ENCODE assay signal across 14 mouse cellular contexts in the genomic region with DNA sequence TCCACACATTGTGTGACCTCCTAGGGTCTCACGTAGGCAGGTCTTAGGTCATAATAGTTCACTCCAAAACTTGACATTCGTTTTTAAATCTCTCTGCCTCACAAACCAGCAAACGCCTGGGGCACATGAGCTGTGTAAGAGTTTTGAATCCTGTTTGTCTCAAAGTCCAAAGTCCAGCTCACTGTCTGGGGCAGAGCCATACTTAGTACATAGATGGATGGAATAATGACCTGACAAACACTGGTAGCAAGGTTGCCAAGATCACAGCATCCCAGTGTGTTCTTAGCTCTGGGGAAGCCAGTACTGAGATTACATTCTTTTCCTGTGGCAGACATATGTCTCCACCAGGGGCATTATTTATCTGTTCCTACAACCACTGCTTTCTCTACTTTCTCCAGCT.
"Had no signal": no experiment of that assay in that cellular context is flagged by ENCODE, and none has a peak within 500 bp of the region (broad histone marks: within the 10 kb centered on the region; RNA-seq: fewer than 3 reads in every experiment).

No protein-coding gene starts in this region.

- H3K9me3 ChIP-seq: liver, embryonic 13.5 days; midbrain, embryonic 12.5 days had no signal

- H3K4me3 ChIP-seq: left cerebral cortex, adult 2 months; liver, embryonic 13.5 days; midbrain, embryonic 12.5 days had no signal

- ATAC-seq: inflammation-experienced regulatory T-cells, adult 6 months; intestine, embryonic 16.5 days; lung, postnatal 0 days; midbrain, embryonic 16.5 days had no signal

- H3K9ac ChIP-seq: liver, embryonic 13.5 days; lung, embryonic 14.5 days; midbrain, embryonic 12.5 days had no signal

- H3K27ac ChIP-seq: left cerebral cortex, adult 2 months; liver, embryonic 13.5 days; macrophage; midbrain, embryonic 12.5 days had no signal

- DNase-seq: kidney, adult 18-20 months; kidney, postnatal 25 days; layer of hippocampus, postnatal 36 days; liver, embryonic 13.5 days; lung, embryonic 14.5 days; thymus, adult 18-20 months; thymus, postnatal 36 days had no signal

- H3K4me2 ChIP-seq: liver, embryonic 13.5 days; lung, embryonic 14.5 days; midbrain, embryonic 12.5 days had no signal

- H3K4me1 ChIP-seq: liver, embryonic 13.5 days; midbrain, embryonic 12.5 days had no signal

- H3K36me3 ChIP-seq: liver, embryonic 13.5 days; midbrain, embryonic 12.5 days had no signal

- H3K27me3 ChIP-seq: liver, embryonic 13.5 days; midbrain, embryonic 12.5 days had no signal
